Mouse (Mus musculus) liver, embryonic 14.5 days (tissue): ENCODE measurements around the gene Cisd3.

Source experiments
- CTCF ChIP-seq: IDR thresholded peaks from 2 replicates; pipeline ENCODE4 v1.5.1; 2016; ENCODE audit warnings: antibody characterized with exemption, low read depth, control low read depth
- EP300 ChIP-seq: IDR thresholded peaks from 2 replicates; pipeline ENCODE4 v1.6.1; 2016; ENCODE audit warnings: antibody characterized with exemption, low read depth

GRCm38 (mm10) chr11:97656269-97656971, 29.2 kb upstream of the Cisd3 start:
- TF ChIP-seq EP300 (no peak), CTCF (no peak)
